Mouse (Mus musculus) T-helper 2 cell (primary cell): ENCODE measurements around the gene Gstm5.

Experiments used
- in situ Hi-C: fragments of 300-600 bp; cut with MboI, MseI; formaldehyde crosslinking; loops from one replicate; pipeline ENCODE4 v1.15.1; 2025; ENCODE audit warnings: high pct_unique_total_duplicates

Gene Gstm5

DNA sequence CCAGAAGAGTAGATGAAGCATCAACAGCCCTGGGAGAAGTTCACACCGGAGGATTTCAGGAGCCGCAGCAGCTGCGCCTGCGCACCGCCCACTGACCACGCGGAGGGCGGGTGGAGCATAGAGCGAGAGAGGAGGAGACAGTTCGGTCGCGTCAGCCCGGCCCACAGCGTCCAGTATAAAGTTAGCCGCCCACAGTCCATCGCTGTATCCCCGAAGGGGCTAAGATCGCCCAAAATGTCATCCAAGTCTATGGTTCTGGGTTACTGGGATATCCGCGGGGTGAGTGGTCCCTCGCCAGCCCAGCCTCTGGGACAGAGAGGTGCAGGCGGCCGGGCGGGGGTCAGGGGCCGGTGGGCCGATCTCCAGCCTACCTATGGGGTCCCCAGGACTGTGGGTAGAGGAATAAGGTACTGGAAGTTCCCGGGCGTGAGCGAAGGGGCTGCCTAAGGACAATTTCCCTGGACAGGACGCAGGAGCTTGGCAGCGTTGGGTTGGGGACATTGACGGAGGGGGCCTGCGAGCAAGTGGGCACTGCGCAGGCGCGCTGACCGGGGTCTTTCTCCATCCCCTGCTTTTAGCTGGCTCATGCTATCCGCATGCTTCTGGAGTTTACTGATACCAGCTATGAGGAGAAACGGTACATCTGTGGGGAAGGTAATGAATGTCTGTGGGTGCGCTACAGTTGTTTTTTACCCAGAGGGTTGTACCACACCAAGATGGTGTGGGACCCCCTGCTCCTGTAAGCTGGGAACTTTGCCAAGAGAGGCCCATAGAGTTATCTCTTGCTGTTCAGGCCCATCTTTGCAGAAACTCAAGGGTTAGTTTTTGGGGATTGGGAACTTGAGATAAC, at the start of gene Gstm5:
Gene Gstm5 (plus strand): TSS at position 102 of the 850 bp plus-strand sequence.
- in situ Hi-C loops: loop anchor here (25.0 kb wide), 1 partner anchor 659 kb away; the partner anchor contains the start of genes A630076J17Rik and Prok1

DNA sequence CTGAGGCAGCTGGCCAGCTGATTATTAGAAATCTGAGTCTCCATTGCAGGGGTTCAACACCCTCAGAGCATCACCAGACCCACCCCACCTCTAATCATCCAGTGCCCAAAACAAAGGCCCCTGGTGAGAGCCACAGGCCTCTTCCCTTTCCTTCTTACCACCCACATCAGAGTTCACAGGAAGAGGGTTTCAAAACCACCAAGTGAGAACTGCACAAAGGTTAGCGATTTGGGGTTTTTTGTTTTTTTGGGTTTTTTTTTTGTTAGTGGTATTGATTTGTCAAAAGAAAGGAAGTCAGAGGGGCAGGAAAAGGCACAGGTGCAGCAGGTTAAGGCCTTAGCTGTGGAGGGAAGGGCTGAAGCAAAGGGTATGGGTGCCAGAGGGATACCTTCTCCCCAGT, 49.4 kb upstream of the Gstm5 start:
- in situ Hi-C loops: no loop called here

GRCm38 (mm10) chr3:107846835-107847234, 48.8 kb upstream of the Gstm5 start:
- in situ Hi-C loops: no loop called here

DNA sequence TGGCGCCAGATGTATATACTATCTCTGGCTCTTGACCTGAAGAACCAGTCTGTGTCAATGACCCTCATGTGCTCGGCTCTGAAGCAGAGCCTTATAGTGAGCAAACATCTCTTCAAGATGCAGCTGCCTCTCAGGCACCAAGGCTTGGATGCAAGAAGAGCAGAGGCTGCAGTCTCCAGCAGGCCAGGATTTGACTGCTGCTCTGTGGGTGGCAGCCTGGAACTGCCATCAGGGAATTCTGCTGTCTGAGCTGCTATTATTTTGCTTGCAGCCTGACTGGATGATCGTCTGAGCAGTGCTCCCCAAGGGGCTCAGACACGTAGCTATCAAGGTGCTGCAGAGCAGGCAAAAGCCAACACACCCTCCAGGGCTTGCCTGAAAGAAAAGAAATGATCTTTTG, 47.5 kb upstream of the Gstm5 start:
- in situ Hi-C loops: no loop called here

DNA sequence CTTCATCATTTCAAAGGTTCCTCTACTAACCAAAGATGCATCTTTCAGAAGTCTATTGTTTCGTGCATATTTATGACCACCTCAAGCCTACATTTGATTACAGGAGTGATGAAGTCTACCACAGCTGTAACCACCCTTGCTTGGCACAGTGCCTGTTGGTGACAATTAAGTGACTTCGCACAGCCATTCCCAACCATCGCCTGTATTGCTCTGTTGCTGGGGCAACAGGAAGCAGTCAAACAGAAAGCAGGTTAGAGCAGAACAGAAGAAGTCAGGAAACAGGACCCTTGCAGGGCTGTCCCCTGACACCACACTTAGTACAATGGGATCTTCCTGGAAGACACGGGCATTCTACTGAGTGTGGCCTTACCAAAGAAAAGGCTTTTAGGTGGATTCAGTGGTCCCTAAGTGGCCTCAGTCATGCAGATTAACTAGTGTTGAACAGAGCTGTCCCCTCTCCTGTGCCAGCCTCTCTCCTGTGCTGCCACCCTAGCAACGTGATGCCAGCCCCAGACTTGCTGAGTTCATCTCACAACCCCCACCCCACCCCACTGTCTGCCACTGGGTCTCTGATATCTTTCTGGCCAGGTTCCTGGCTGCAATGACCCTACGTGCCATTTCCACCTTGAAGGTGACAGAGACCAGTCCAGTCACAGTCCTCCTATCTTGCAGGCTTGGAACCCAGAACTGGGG, 46.5 kb upstream of the Gstm5 start:
- in situ Hi-C loops: no loop called here

- in situ Hi-C loops: no loop called here
These were observed 46.0 kb upstream of the Gstm5 start for GRCm38 (mm10) chr3:107849693-107850031.

- in situ Hi-C loops: no loop called here
These were observed 45.1 kb upstream of the Gstm5 start for GRCm38 (mm10) chr3:107850418-107851031.

DNA sequence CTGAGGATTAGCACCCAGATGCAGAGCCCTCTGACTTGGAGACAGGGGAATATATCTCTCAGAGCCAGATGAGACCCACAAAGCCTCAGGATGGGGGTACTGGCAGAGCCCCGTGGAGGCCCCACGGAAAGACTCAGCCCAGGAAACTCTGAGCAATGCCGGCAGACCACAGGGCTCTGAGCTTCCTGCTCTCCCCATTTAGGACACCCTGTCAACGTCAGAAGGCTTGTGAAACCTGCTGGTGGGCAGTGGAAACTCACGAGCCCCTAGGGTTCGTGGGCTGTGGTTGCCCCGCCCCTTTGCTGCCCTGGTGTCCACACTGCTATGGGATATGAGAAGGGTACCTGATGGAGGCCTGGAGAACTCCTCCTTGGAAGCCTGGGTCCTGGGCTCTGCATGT, 42.8 kb upstream of the Gstm5 start:
- in situ Hi-C loops: no loop called here

DNA sequence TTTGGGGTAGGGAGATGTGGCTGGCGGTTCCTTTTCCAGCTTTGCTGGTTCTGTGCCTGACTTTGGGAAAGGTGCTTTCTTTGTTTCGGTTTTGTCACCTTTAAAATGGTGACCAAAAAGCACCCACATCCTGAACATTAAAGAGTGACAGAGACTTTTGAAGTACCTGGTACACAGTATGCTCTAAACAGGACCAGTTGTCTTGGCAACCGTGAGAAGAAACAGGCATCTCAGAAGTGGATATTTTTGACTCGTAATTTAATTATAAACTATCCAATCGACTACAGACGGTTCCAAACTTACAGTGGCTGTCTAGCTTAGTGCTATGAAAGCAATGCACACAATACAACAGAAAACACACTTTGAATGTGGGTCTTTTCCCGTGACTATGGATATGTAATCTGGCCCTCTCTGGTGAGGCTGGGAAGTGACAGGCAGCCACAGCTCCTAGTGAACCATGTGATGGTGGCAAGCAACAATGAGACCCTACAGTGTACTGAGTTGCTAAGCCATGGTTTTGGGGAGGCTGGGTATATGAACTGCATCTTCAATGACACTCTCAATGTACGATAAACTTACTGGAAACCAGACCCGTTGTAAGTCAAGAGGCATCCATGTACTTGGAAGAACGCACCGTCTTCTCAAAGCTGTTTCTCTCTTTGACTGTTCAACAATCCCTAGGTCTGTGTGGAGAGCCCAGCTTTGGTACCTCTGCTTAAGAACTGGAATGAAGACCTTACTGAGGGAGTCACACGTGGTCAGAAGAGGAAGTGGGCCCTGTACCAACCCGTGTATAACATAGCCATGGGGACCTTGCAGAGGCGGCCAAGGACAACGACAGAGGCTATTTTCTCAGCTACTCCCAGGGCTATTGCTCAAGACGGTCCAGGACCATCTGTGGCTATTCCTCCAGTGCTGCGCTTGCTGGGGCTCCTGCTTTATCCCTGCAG, 42.1 kb upstream of the Gstm5 start:
- in situ Hi-C loops: no loop called here

DNA sequence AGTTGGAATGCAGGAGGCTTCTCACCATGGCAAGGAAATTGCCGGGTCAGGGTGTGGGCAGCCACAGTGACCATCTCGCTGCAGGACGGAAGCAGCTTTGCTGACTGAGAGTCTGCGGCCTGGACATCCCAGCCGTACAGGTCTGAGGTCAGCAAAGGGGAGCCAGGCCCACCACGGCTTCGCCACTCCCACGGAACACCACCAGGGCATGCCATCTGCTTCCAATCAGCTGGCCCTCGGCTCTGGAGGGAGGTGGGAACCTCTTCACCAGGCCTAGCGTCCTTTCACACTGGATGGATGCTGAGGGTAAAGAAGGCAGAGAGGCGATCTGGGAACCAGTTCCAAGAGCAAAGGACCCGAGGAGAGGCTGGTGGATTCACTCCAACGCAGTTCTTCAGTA, 40.3 kb upstream of the Gstm5 start:
- in situ Hi-C loops: no loop called here

DNA sequence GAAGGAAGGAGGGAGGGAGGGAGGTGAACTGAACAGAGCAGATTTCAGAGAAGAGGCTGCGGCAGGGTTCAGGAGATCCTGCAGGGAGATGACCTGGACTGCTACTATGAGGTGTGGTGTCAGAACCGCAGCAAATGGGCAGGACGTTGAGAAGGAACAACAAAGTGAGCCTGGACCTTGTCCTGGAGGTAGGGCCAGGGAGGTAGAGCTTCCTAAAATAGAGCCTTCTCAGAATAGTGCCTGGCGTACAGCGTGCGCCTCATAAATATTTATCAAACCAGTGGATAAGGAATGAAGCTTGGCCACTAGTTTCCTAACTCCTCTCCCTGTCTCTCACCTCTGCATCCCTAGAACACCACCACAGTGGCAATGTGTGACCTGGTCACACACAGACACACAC, 38.0 kb upstream of the Gstm5 start:
- in situ Hi-C loops: no loop called here

DNA sequence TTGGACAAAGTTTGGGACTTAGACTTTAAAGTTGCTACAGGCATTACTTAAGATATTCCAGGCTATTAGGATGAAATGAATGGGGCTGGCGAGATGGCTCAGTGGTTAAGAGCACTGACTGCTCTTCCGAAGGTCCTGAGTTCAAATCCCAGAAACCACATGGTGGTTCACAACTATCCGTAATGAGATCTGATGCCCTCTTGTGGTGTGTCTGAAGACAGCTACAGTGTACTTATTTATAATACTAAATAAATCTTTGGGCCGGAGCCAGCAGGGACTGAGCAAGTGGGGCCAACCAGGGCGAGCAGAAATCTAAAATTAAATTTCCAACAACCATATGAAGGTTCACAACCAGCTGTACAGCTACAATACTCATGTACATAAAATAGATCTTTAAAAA, 34.1 kb upstream of the Gstm5 start:
- in situ Hi-C loops: loop anchor here (5.0 kb wide), 1 partner anchor 164 kb away; the partner anchor contains the start of gene Ahcyl1

DNA sequence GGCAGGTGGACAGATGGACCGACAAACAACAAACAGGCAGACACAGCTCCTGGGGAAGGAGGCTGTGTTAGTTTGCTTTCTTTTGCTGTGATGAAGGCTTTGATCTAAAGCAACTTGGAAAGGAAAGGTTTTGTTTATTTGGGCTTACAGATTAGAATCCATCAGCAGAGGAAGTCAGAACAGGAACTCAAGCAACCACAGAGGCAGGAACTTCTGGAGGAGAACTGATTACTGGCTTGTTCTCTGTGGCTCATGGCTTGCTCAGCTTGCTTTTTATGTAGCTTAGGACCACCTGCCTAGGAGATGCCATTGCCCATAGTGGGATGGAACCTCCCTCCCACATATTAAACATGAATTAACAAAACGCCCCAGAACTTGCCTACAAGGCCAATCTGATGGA, 33.1 kb upstream of the Gstm5 start:
- in situ Hi-C loops: loop anchor here (5.0 kb wide), 1 partner anchor 165 kb away; the partner anchor contains the start of gene Ahcyl1

GRCm38 (mm10) chr3:107863471-107863870, 32.1 kb upstream of the Gstm5 start:
- in situ Hi-C loops: loop anchor here (5.0 kb wide), 1 partner anchor 166 kb away; the partner anchor contains the start of gene Ahcyl1

DNA sequence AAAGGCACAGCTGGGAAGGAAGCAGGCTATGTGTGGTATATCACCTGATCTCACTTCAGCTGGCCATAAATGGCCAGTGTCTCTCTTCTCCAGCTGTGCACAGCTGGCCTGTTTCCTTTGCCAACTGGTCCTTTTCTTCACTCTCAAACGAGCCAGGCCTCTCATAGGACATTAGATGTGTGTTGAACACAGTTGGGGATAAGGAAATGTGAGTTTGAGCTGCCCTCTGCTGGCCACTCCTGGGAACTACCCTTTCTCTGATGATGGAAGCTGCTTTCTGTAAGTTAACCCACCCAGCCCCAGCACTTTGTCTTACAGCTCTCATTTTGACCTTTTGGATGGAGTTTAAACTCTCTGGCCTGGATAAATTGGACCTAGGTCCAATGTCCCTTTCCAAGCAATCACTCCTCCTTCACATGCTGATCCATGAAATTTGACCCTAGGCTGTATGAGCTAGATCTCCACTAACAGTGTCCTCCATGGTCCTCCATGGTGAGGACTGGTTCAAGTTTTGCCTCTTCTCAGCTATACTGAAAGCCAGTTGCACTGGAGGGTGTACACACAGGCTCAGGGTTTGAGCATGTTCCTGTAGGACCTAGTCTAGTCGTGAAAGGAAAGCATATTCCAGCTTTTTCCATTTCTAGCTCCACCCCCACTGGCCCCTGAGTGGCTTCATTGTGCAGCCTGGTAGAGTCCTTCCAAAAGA, 31.6 kb upstream of the Gstm5 start:
- in situ Hi-C loops: loop anchor here (5.0 kb wide), 1 partner anchor 167 kb away; the partner anchor contains the start of gene Ahcyl1

GRCm38 (mm10) chr3:107865364-107866091, 30.1 kb upstream of the Gstm5 start:
- in situ Hi-C loops: loop anchor here (5.0 kb wide), 1 partner anchor 113 kb away; no protein-coding TSS in a partner anchor

- in situ Hi-C loops: loop anchor here (5.0 kb wide), 1 partner anchor 115 kb away; no protein-coding TSS in a partner anchor
These were observed 28.5 kb upstream of the Gstm5 start for GRCm38 (mm10) chr3:107867086-107867485.

GRCm38 (mm10) chr3:107868452-107868851, 27.2 kb upstream of the Gstm5 start:
- in situ Hi-C loops: loop anchor here (5.0 kb wide), 1 partner anchor 116 kb away; no protein-coding TSS in a partner anchor

- in situ Hi-C loops: loop anchor here (5.0 kb wide), 1 partner anchor 117 kb away; no protein-coding TSS in a partner anchor
These were observed 26.5 kb upstream of the Gstm5 start for GRCm38 (mm10) chr3:107869097-107869496.
